Mouse (Mus musculus) neural tube, embryonic 13.5 days (tissue): ENCODE data around the gene Mns1. TPM values are rescaled to one million over a fixed set of nuclear protein-coding genes. Genes with fewer than 3 reads are reported as not detected.

Experiments used
- ATAC-seq: fragments of 200-750 bp; cut with Nextera tagmentation; 2 replicates; pipeline ENCODE4 v1.8.0; 2017; ENCODE audit warnings: low read depth, mild to moderate bottlenecking, moderate TSS enrichment, moderate library complexity
- H3K27ac ChIP-seq: fragments of 300-500 bp; sonication (generic); replicated peaks from 2 replicates; pipeline ENCODE4 v1.5.1; 2015; ENCODE audit warnings: moderate library complexity, mild to moderate bottlenecking, inconsistent platforms
- H3K27me3 ChIP-seq: fragments of 300-500 bp; sonication (generic); 2 replicates; pipeline ENCODE4 v1.6.1; 2015; ENCODE audit warnings: mild to moderate bottlenecking, inconsistent platforms
- H3K36me3 ChIP-seq: fragments of 300-500 bp; sonication (generic); 2 replicates; pipeline ENCODE4 v1.6.1; 2015; ENCODE audit warnings: mild to moderate bottlenecking, inconsistent platforms
- H3K4me1 ChIP-seq: fragments of 300-500 bp; sonication (generic); replicated peaks from 2 replicates; pipeline ENCODE4 v1.6.1; 2015; ENCODE audit warnings: inconsistent platforms
- H3K4me2 ChIP-seq: fragments of 300-500 bp; sonication (generic); 2 replicates; pipeline ENCODE4 v1.6.1; 2015; ENCODE audit warnings: inconsistent platforms, mild to moderate bottlenecking, moderate library complexity
- H3K4me3 ChIP-seq: fragments of 300-500 bp; sonication (generic); 2 replicates; pipeline ENCODE4 v1.5.1; 2015; ENCODE audit warnings: mild to moderate bottlenecking, inconsistent platforms
- H3K9ac ChIP-seq: fragments of 300-500 bp; sonication (generic); 2 replicates; pipeline ENCODE4 v1.6.1; 2015; ENCODE audit warnings: moderate library complexity, mild to moderate bottlenecking, inconsistent platforms
- H3K9me3 ChIP-seq: fragments of 300-500 bp; sonication (generic); 2 replicates; pipeline ENCODE4 v1.6.1; 2016; ENCODE audit warnings: inconsistent platforms
- WGBS: fragments of 180-500 bp; shearing (Covaris S2); methylation state at CpG from one replicate; pipeline ENCODE4 v1.1.7; 2015; 5-methylcytosine and 5-hydroxymethylcytosine counted together
- polyA plus RNA-seq: library from polyadenylated mRNA; unstranded; fragments of >200 nt; fragmentation: Nextera tagmentation; extraction: Ambion mirVana; gene quantifications from 2 replicates; pipeline ENCODE4 v1.2.1, GENCODE M21; 2015

The Mns1 gene
- polyA plus RNA-seq, 1 experiment from 2014 or later, result 6.9 TPM

DNA sequence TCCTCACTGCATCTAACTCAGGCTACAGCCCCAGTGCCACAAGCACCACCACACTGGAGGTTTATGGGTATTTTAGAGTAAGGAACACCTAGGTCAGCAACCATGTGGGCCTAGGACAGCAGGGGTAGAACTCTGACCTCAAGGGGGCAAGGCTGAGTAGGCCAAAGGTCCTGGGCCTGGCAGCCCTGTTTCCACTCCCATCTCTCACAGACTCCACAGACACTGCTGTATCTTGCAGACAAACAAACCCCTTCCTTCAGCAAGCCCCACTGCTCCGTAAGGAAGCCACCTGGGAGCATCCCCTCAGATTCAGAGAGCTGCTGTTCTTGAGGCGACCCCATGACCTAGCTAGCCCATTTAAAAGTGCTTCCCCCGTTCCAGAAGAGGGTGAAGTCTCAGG is 32.9 kb upstream of the Mns1 start:
- no peaks in the 10 kb centered on the region for H3K9me3 ChIP-seq
- H3K4me1 ChIP-seq, result peaks cover 23% of the 10 kb centered on the region
- no peak for ATAC-seq
- peaks cover 6% of the 10 kb centered on the region; the same call in 1 of the 2 replicates for H3K27me3 ChIP-seq
- H3K27ac ChIP-seq, result no peak overlapping the region
- WGBS, result 77% methylated on average over 3 of the region's 3 CpGs
- no peaks in the 10 kb centered on the region for H3K36me3 ChIP-seq
- H3K4me2 ChIP-seq, result no peak overlapping the region
- no peak overlapping the region for H3K4me3 ChIP-seq
- no peak overlapping the region for H3K9ac ChIP-seq

- no peak overlapping the region for H3K4me3 ChIP-seq
- WGBS, result 92% methylated on average over 9 of the region's 9 CpGs
- ATAC-seq, result no peak
- no peaks in the 10 kb centered on the region for H3K36me3 ChIP-seq
- H3K9me3 ChIP-seq, result no peaks in the 10 kb centered on the region
- no peak overlapping the region for H3K9ac ChIP-seq
- H3K27ac ChIP-seq, result no peak overlapping the region
- no peak overlapping the region for H3K4me2 ChIP-seq
- peaks cover 6% of the 10 kb centered on the region; the same call in 1 of the 2 replicates for H3K27me3 ChIP-seq
- peaks cover 23% of the 10 kb centered on the region for H3K4me1 ChIP-seq
Measured at GRCm38 (mm10) chr9:72405882-72406638, 31.8 kb upstream of the Mns1 start.

DNA sequence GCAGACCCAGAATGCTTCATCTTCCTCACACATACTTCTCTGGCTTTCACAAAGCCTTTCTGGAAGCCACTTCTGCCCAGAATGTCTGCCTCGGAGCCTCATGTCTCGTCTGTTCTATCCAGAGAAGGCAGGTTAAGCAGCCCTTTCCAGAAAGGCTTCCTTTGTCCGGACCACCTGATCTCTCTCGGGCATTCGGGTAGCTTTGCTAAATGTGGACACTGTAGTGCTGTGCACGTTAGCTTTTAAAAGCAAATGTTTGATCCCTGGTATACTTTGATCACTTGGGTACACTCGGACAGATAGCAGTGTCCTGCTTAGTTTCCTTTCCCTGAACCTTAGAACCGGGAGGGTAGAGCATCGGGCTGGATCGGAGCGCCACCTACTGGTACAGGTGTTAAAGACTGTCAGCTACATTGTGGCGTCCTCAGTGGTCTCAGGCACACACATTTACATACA is 29.7 kb upstream of the Mns1 start:
- Histone ChIP-seq H3K4me2 (peak overlapping the region; percentile 52), H3K9me3 (no peaks in the 10 kb centered on the region), H3K27me3 (peaks cover 6% of the 10 kb centered on the region; the same call in 1 of the 2 replicates), H3K36me3 (no peaks in the 10 kb centered on the region), H3K9ac (peak overlapping the region; percentile 38; the same call in 1 of the 2 replicates), H3K27ac (no peak overlapping the region), H3K4me3 (peak overlapping the region; percentile 25), H3K4me1 (peaks cover 21% of the 10 kb centered on the region)
- ATAC-seq, result peak; percentile 83
- 11% methylated on average over 12 of the region's 12 CpGs for WGBS

DNA sequence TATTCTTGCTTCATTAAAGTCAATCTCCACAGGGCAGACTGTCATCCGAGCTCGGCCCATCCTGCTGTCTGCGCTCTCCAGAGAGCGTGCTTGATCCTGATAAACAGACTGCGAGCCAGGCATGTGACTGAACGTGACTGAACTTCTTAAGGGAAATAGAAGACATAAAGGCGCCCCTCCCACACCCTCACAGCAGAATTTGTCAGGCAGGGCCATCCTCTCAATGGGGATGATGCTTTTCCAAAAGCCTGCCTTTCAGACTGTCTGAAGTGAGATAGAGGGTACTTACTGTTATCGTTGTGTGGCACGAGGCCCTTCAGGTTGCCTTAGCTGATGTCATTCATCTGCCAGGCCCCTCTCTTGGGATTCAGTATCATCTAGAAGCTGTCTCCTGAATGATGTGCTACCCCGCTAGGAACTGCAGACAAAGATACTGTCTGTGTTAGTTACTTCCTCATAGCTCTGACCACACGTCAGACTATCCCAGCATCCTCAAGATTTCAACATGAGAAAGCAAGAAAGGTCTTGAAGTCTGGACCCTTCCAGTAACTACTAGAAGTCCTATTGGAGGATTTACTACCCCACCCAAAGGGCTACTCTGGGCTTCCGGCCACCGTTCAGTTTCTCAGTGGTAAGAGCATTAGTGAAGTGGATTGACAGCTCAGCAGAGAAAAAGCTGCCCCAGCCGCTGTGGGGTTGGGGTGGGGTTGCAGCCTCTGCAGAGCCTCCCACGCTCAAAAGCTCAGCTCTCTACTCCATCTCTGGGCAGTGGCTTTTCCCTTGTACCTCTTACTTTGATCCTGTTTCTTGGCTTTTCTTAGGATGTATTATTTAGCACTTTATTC is 28.2 kb upstream of the Mns1 start:
- Histone ChIP-seq H3K27me3 (peaks cover 6% of the 10 kb centered on the region; the same call in 1 of the 2 replicates), H3K36me3 (no peaks in the 10 kb centered on the region), H3K27ac (no peak overlapping the region), H3K4me2 (no peak overlapping the region), H3K9me3 (no peaks in the 10 kb centered on the region), H3K4me1 (peaks cover 10% of the 10 kb centered on the region), H3K9ac (no peak overlapping the region), H3K4me3 (no peak overlapping the region)
- ATAC-seq, result no peak
- 49% methylated on average over 15 of the region's 15 CpGs for WGBS

DNA sequence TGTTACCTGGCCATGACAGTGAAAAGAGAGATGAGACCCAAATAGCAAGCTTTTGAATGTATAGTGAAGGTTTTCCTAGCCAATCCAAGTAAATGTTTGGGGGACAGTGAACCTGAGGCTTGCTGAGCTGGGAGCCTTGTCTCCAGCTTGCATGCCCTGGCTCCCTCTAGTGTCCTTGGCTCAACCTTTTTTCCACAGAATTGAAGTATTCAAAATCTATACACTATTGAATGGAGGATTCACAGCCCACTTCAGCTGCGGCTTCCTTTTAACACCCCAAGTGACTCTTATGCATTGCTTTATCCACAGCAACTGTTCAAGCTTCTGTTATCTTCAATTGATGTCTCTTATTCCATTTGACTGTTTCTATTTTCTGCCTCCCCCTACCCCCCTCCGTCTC is 26.1 kb upstream of the Mns1 start:
- no peak overlapping the region for H3K27ac ChIP-seq
- H3K9ac ChIP-seq, result no peak overlapping the region
- H3K27me3 ChIP-seq, result peaks cover 6% of the 10 kb centered on the region; the same call in 1 of the 2 replicates
- H3K36me3 ChIP-seq, result no peaks in the 10 kb centered on the region
- ATAC-seq, result no peak
- no peak overlapping the region for H3K4me3 ChIP-seq
- no peaks in the 10 kb centered on the region for H3K9me3 ChIP-seq
- no peak overlapping the region for H3K4me2 ChIP-seq
- H3K4me1 ChIP-seq, result peaks cover 10% of the 10 kb centered on the region
- 85% methylated on average over 2 of the region's 2 CpGs for WGBS

- H3K4me3 ChIP-seq, result no peak overlapping the region
- no peak for ATAC-seq
- H3K27ac ChIP-seq, result no peak overlapping the region
- H3K27me3 ChIP-seq, result no peaks in the 10 kb centered on the region
- 79% methylated on average over 3 of the region's 3 CpGs for WGBS
- H3K4me2 ChIP-seq, result no peak overlapping the region
- H3K9ac ChIP-seq, result no peak overlapping the region
- peaks cover 19% of the 10 kb centered on the region for H3K4me1 ChIP-seq
- no peaks in the 10 kb centered on the region for H3K36me3 ChIP-seq
- H3K9me3 ChIP-seq, result no peaks in the 10 kb centered on the region
Measured at GRCm38 (mm10) chr9:72418443-72418842, 19.4 kb upstream of the Mns1 start.

GRCm38 (mm10) chr9:72420490-72420889 is 17.3 kb upstream of the Mns1 start:
- H3K36me3 ChIP-seq, result no peaks in the 10 kb centered on the region
- ATAC-seq, result no peak
- no peaks in the 10 kb centered on the region for H3K9me3 ChIP-seq
- no peak overlapping the region for H3K4me2 ChIP-seq
- no peak overlapping the region for H3K9ac ChIP-seq
- H3K4me3 ChIP-seq, result no peak overlapping the region
- no peaks in the 10 kb centered on the region for H3K27me3 ChIP-seq
- peaks cover 28% of the 10 kb centered on the region for H3K4me1 ChIP-seq
- no peak overlapping the region for H3K27ac ChIP-seq
- WGBS, result 88% methylated on average over 3 of the region's 3 CpGs

DNA sequence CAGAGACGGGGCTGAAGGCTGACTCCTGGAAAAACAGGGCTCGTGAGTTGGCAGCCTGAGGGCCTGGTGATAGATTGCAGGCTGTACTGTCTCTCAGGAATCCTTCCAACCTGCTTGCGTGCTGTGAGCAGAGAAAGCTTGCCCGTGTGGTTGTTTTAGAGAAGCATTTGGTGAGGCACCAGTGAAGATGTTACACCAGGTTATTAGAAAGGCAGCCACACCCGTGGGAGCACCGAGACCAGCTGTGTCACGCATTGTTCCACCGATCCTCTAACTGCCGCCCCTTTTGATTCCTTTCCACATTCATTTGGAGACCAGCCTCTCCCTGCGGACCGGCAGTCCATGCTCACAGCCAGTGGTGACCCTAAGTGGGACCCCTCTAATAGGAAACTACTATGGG is 15.5 kb upstream of the Mns1 start:
- Histone ChIP-seq H3K27ac (peak overlapping the region; percentile 74), H3K4me1 (peaks cover 45% of the 10 kb centered on the region), H3K9me3 (no peaks in the 10 kb centered on the region), H3K4me3 (no peak overlapping the region), H3K36me3 (no peaks in the 10 kb centered on the region), H3K27me3 (no peaks in the 10 kb centered on the region), H3K9ac (no peak overlapping the region), H3K4me2 (no peak overlapping the region; the same call in 1 of the 2 replicates)
- no peak for ATAC-seq
- WGBS, result 35% methylated on average over 11 of the region's 11 CpGs

- H3K36me3 ChIP-seq, result no peaks in the 10 kb centered on the region
- H3K4me2 ChIP-seq, result no peak overlapping the region
- no peak overlapping the region for H3K4me3 ChIP-seq
- H3K27me3 ChIP-seq, result no peaks in the 10 kb centered on the region
- no peak overlapping the region for H3K9ac ChIP-seq
- no peak for ATAC-seq
- H3K27ac ChIP-seq, result peak overlapping the region; percentile 74
- peaks cover 45% of the 10 kb centered on the region for H3K4me1 ChIP-seq
- H3K9me3 ChIP-seq, result no peaks in the 10 kb centered on the region
- 86% methylated on average over 2 of the region's 2 CpGs for WGBS
Measured at GRCm38 (mm10) chr9:72422753-72423152, 15.1 kb upstream of the Mns1 start.

DNA sequence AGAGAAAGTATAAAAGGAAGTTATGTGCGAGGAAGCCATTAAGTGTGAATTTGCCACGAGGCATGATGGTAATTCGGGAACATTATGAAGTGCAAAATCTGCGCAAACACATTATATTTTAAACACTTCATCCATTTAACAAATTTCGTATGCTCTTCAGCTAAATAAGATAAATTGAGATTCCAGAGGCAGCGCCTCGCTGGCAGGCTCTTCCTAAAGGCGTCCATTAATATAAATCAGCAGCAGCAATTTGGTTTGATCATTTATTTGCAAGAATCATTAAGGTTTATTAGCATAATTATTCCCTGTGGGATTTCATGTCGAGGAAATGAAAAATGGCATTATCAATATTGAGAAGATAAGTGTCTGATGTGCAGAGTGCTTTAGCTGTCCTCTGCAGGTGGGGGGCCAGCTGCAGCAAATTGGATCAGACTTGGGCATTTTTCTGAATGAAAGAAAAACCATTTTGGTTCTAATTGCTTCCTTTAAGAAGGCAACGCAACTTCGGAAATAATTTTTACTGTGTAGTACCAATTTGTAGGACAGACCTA is 12.4 kb upstream of the Mns1 start:
- WGBS, result 38% methylated on average over 11 of the region's 11 CpGs
- no peaks in the 10 kb centered on the region for H3K9me3 ChIP-seq
- H3K4me2 ChIP-seq, result peak overlapping the region; percentile 32
- peak overlapping the region; percentile 28 for H3K27ac ChIP-seq
- no peak overlapping the region for H3K9ac ChIP-seq
- peaks cover 45% of the 10 kb centered on the region for H3K4me1 ChIP-seq
- no peaks in the 10 kb centered on the region for H3K27me3 ChIP-seq
- H3K4me3 ChIP-seq, result no peak overlapping the region
- H3K36me3 ChIP-seq, result no peaks in the 10 kb centered on the region
- ATAC-seq, result peak; percentile 54

DNA sequence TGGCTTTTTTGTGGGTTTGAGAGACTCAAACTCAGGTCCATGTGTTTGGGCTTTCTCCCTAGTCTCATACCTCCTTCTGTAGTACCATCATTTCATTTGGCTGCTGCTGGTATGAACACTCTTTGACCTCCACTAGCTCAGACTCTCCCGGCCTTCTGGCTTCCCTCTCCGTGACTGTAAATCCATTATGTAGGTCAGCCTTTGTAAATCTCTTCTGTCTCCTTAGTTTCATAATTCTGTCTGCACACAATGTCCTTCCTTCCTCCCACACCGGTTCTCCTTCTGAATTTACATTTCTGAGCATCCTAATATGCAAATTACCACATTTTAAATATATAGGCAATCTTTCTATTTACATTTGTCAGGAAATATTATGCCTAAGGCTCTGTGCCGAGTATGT is 9.9 kb upstream of the Mns1 start:
- H3K4me1 ChIP-seq, result peaks cover 26% of the 10 kb centered on the region
- H3K27me3 ChIP-seq, result no peaks in the 10 kb centered on the region
- 65% methylated on average over 4 of the region's 4 CpGs for WGBS
- H3K27ac ChIP-seq, result no peak overlapping the region
- H3K4me3 ChIP-seq, result no peak overlapping the region
- no peaks in the 10 kb centered on the region for H3K9me3 ChIP-seq
- H3K4me2 ChIP-seq, result no peak overlapping the region
- H3K9ac ChIP-seq, result no peak overlapping the region
- no peak for ATAC-seq
- no peaks in the 10 kb centered on the region for H3K36me3 ChIP-seq

- WGBS, result 45% methylated on average over 9 of the region's 9 CpGs
- Histone ChIP-seq H3K4me3 (no peak overlapping the region), H3K4me2 (0 out of 2 replicates have a peak overlapping the region, but pooled peaks have one; percentile 9), H3K27me3 (no peaks in the 10 kb centered on the region), H3K4me1 (peaks cover 10% of the 10 kb centered on the region), H3K9me3 (no peaks in the 10 kb centered on the region), H3K27ac (no peak overlapping the region), H3K36me3 (no peaks in the 10 kb centered on the region), H3K9ac (no peak overlapping the region)
- no peak for ATAC-seq
Measured at GRCm38 (mm10) chr9:72434876-72435275, 2.9 kb upstream of the Mns1 start.
